Mouse (Mus musculus) G1E (cell line): ENCODE data around the gene Cops7a.

Experiments used
- CTCF ChIP-seq: IDR thresholded peaks from 2 replicates; pipeline ENCODE4 v1.5.1; 2012; ENCODE audit warnings: low read depth, low read length, inconsistent platforms, mixed read lengths
- GATA2 ChIP-seq: IDR thresholded peaks from 2 replicates; pipeline ENCODE4 v1.6.1; 2012; ENCODE audit warnings: low read depth, low read length, inconsistent platforms, borderline replicate concordance

DNA sequence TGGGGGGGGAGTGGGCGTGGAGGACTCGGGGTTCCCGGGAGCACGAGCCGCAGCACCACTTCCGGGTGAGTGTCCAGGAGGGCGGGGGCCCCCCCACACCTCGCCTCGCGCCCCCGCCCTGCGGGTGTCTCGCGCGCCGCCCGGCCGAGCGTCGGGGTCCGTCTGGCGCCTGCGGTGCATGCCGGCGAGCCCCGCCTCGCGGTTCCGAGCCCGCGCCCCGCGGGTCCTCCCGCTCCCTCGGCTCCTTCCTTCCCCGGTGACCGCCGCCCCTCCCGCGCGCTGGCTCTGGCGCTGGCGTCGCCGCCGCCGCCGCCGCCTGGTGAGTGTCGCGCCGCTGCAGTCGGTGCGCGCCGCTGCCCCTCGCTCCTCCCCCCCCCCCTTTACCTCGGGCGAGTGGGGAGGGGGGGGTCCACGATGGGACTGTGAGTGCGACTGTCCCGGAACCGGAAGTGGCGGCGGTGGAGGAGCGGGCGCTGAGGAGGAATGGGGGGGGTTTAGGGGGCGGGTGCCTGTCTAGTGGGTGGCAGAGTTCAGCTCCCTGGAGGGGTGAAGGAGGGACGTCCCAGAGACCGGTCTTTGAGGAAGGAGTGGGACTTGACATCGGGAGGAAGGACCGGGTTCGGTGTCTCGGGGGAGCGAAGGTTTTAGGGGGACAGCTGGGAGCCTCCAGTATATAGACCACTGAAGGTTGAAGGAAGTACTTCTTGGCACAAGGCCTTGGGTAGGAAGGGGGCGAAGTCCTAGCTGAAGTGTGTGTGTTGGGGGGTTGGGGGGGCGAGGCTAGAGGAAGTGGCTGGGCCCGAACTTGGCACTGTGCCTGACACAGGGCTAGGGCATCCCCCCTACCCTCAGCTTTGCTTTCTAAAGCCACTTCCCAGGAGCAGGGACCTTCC lies 44.1 kb upstream of the Cops7a start:
- TF ChIP-seq CTCF (no peak), GATA2 (no peak)
